Mouse (Mus musculus): ENCODE data around the gene Slc38a10.

Slc38a10 gene

GRCm38 (mm10) chr11:120101036-120101435 is 50.1 kb downstream of the Slc38a10 start:
- DNase-seq (ENCODE audit: low spot score in 2 of 2): peak; percentile 36 to 59

- DNase-seq (ENCODE audit: low spot score in 2 of 2): peak; percentile 98 to 99
Observed at GRCm38 (mm10) chr11:120098588-120099511, 52.3 kb downstream of the Slc38a10 start, which contains the start of the genes Tepsin and Ndufaf8. Tepsin (minus strand) TSS chr11:120098731. Ndufaf8 (plus strand) TSS chr11:120098928.

DNA sequence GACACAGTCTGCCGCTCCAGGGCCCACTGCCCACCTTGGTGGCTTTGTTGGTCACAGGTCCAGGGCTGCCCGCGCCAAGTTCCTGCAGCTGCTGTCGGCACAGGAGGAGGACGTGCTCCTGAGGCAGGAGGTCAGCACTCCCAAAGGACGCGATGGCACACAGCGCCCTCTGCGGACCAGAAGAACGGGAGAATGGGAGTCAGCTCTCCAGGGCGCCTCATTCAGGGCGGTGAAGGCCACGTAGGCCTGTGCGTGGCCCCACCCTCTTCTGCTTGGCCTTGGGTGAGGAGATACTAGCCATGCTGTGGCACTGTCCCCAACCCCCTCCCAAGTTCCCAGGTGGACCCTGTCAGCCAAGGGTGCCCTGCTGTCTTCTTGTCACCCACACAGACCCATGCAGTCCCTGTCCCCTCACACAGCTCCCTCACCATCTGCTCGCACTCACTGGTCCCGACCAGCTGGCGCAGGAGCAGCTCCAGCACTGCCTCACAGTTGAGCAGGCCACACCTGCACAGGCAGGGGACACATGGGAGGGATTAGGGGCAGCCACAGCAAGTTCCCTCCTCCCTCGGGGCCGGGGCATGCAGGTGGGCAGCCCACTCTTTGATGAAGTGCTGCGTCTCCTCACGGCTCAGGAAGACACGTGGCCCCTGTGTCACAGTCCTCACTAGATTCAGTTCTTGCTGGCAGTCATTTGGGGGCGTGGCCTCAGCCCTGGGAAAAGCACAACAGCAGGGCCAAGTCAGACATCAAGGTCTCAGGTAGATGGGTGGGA is 58.1 kb downstream of the Slc38a10 start:
- no peak for DNase-seq (ENCODE audit: low spot score in 2 of 2)

- DNase-seq (ENCODE audit: low spot score in 2 of 2): no peak
Observed at GRCm38 (mm10) chr11:120090661-120091060, 60.5 kb downstream of the Slc38a10 start.

- DNase-seq (ENCODE audit: low spot score in 2 of 2): peak; percentile 93 to 95
Observed at GRCm38 (mm10) chr11:120086702-120087152, 64.4 kb downstream of the Slc38a10 start, which contains the start of gene Cep131. Cep131 (minus strand) TSS chr11:120086827.

- peak in 1 of 2 experiments; percentile 22 for DNase-seq (ENCODE audit: low spot score in 2 of 2)
Observed at GRCm38 (mm10) chr11:120085891-120086627, 65.1 kb downstream of the Slc38a10 start.

- DNase-seq (ENCODE audit: low spot score in 2 of 2): no peak
Observed at GRCm38 (mm10) chr11:120080282-120080681, 70.9 kb downstream of the Slc38a10 start.

DNA sequence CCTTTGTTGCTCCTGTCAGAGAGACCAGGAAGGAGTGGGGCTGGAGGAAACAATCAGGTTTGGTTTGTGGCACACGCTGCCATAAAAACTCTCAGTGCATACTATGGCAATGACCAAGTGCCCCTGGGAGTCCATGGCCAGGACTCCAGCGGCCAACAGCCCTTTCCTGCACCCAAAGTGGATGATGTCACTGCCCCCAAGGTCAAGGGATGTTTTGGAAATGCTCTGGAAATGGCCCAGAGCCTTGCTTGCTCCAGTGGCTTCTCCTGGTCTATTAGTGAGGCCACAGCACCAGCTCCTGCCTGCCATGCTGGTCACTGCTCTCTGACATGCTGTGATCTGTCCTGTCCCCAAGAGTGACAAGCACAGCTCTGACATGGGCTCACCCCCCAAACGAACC is 75.0 kb downstream of the Slc38a10 start:
- no peak for DNase-seq (ENCODE audit: low spot score in 2 of 2)

DNA sequence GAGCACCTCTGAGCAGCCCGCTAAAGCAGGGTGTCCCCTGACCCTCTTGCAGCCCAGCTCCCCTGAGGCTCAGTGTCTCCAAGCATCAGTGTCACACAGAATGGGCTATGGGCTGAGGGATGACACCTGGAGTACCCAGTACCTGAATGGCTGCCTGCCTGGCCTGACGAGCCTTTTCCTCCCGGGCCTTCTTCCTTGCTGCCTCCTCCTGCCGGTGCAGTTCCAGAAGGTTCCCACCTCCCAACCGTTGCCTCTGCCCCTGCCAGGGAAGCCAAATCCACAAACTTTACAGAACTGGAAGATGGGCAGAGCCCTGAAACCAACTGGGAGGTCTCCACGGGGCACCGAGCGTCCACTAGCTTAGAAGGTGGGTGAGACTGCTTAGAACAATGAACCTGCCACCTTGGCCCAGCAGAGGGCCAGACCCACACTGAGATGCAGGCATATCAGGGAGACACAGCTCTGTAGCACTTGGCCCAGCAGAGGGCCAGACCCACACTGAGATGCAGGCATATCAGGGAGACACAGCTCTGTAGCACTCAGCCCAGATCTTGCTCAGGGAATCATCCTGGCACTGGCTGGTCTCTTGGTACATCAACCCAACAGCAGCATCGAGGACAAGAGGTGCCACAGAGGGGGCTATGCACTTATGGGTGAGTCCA is 78.0 kb downstream of the Slc38a10 start:
- no peak for DNase-seq (ENCODE audit: low spot score in 2 of 2)

GRCm38 (mm10) chr11:120071731-120072320 is 79.3 kb downstream of the Slc38a10 start:
- no peak for DNase-seq (ENCODE audit: low spot score in 2 of 2)

GRCm38 (mm10) chr11:120071065-120071464 is 80.1 kb downstream of the Slc38a10 start:
- no peak for DNase-seq (ENCODE audit: low spot score in 2 of 2)

GRCm38 (mm10) chr11:120070286-120070930 is 80.7 kb downstream of the Slc38a10 start:
- DNase-seq (ENCODE audit: low spot score in 2 of 2): no peak

GRCm38 (mm10) chr11:120069261-120069660 is 81.9 kb downstream of the Slc38a10 start:
- DNase-seq (ENCODE audit: low spot score in 2 of 2): no peak

- DNase-seq (ENCODE audit: low spot score in 2 of 2): no peak
Observed at GRCm38 (mm10) chr11:120067834-120068233, 83.3 kb downstream of the Slc38a10 start.

DNA sequence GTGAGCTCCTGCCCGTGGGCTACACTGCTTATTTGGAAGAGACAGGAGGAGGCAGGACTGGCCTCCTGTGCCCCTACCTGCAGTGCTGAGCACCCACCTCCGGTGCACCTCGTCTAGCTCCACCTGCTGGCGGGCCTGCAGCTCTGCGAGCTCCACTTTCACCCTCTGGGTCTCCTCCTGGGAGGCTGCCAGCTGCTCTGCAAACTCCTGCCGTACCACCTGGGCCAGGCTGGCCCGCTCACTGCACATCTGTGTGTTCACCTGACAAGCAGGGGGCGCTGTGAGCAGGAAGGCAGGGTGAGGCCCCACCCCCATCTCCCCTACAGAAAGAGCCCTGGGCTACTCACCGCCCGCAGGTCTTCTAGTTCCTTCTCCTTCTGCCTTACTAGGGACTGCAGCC is 85.9 kb downstream of the Slc38a10 start:
- DNase-seq (ENCODE audit: low spot score in 2 of 2): peak in 1 of 2 experiments; percentile 53

DNA sequence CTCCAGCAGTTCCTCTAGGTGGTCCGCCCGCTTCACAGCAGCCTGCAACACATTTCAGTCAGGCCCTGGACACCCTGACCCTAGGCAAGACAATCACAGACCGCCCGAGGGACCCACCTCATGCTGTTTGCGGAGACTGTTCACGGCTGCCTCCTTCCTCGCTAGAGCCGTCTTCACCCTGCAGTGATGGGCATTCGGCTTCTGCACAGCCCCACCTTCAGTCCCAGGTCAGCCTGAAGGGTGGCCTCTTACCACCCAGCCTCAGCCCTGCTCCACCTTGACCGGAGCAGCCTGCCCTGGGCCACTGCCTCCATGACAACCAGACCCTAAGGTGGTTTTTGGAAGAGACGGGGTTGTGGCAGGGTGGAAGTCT is 86.5 kb downstream of the Slc38a10 start:
- DNase-seq (ENCODE audit: low spot score in 2 of 2): no peak

GRCm38 (mm10) chr11:120064006-120064667 is 87.0 kb downstream of the Slc38a10 start:
- no peak for DNase-seq (ENCODE audit: low spot score in 2 of 2)

DNA sequence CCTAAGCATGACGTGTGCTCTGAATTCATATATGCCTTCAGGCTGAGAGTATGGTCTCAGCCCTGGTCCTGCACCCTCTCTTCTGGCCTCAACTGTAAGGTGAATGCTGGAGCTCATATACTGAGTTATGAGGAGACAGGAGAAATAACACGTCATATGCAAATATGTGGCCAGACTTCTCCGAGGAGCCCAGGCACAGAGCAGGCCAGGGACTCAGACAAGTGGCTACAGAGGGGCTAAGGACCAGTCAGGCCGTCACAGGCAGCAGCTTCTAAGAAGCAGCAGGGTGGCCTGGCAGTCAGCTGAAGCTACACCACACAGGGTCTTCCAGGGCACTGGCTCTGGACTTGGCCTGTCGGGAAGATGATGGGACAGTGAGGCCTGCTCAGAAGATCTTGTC is 87.8 kb downstream of the Slc38a10 start:
- no peak for DNase-seq (ENCODE audit: low spot score in 2 of 2)

- DNase-seq (ENCODE audit: low spot score in 2 of 2): no peak
Observed at GRCm38 (mm10) chr11:120060634-120061033, 90.5 kb downstream of the Slc38a10 start.

All from spleen, postnatal 14 days (tissue).